Mouse (Mus musculus): ENCODE data around the gene Cdc42ep4. TPM values are rescaled to one million over a fixed set of nuclear protein-coding genes. Genes with fewer than 3 reads are reported as not detected.
A peak's percentile ranks its signal among the peaks of the same experiment; 100 is the strongest.

Gene Cdc42ep4
- polyA plus RNA-seq, 1 experiment = 20.9 TPM

DNA sequence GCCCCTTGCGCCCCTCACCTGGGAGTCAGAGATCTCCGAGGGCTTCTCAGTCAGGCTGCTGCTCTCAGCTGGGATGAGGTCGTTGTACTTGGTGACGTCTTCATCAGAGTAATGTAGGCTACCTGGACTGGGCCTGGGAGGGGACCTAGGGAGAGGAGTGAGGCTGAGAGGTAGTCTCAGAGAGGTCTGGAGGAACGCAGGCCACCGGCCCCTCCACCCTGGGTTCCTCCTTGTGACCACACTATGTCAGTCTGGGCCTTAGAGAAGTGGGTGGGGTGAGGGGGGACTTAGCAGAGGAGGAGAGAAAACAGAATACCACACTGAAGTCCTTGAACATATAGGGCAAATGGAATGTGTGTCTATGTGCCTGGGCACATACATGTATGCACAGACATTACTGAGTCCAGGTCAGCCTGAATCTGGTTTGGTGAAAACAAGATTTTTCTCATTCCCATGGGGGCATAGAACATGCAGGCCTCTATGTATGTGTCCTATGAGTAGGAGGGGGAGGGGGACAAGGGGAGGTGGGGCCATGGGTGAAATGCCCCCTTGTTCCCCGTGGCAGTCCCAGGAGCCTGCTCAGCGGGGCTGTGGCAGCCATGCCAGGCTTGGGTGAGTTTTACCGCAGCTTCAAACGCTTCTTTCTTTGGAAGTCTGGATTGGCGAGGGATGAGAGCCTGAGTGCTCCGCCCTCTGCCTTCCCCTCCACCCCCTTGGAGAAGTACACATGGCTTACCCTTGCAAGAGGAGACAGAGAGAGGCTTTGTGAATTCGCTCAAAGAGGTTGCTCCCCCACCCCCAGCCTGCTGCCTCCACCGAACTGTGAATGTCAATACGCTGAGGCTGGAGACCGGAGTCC lies 39.9 kb upstream of the Cdc42ep4 start:
- 86% methylated on average over 16 of the region's 16 CpGs for WGBS
- TF ChIP-seq CTCF (IDR thresholded peaks at IDR 0.05; ENCODE audit: extremely low read depth, insufficient read depth, insufficient read length, insufficient replicate concordance) (no peak), POLR2A (IDR thresholded peaks at IDR 0.05; ENCODE audit: low read depth, low read length) (no peak)
- DNase-seq (ENCODE audit: low read depth in 1 of 2, low spot score in 2 of 2) = no peak
- Histone ChIP-seq H3K4me3 (ENCODE audit: extremely low read depth, insufficient read depth, insufficient read length) (no peak overlapping the region), H3K36me3 (ENCODE audit: control insufficient read depth, insufficient read depth, low read length) (no peaks in the 10 kb centered on the region), H3K27ac (ENCODE audit: insufficient read depth, low read length) (no peak overlapping the region), H3K27me3 (ENCODE audit: control insufficient read depth, insufficient read depth, low read length) (no peaks in the 10 kb centered on the region), H3K4me1 (ENCODE audit: control insufficient read depth, insufficient read depth, insufficient read length) (peaks cover 23% of the 10 kb centered on the region)

DNA sequence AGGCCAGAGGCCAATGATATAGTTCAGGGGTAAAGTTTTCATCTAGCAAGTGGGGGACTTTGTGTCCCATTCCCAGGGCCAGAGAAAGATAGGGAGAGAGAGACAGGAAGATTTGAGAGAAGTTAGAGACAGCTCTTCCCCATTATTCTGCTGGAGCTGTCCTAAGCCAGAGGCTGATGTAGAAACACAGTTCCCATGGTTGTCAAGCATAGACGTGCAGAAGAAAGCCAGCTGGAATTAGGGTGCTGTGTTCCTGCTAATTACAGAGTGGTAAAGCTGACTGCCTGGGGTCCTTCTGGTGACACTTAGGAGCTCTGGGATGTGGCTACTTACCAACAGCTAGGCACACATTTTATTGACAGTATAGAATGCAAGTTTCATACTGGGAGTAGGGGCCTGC lies 37.4 kb upstream of the Cdc42ep4 start:
- no peak for TF ChIP-seq CTCF (IDR thresholded peaks at IDR 0.05; ENCODE audit: extremely low read depth, insufficient read depth, insufficient read length, insufficient replicate concordance)
- TF ChIP-seq POLR2A (IDR thresholded peaks at IDR 0.05; ENCODE audit: low read depth, low read length) = no peak
- peaks cover 39% of the 10 kb centered on the region for H3K4me1 ChIP-seq (ENCODE audit: control insufficient read depth, insufficient read depth, insufficient read length)
- peak overlapping the region; percentile 59 for H3K27ac ChIP-seq (ENCODE audit: insufficient read depth, low read length)
- H3K4me3 ChIP-seq (ENCODE audit: extremely low read depth, insufficient read depth, insufficient read length) = no peak overlapping the region
- H3K36me3 ChIP-seq (ENCODE audit: control insufficient read depth, insufficient read depth, low read length) = no peaks in the 10 kb centered on the region
- DNase-seq (ENCODE audit: low read depth in 1 of 2, low spot score in 2 of 2) = no peak
- 81% methylated on average over 1 of the region's 1 CpGs for WGBS
- H3K27me3 ChIP-seq (ENCODE audit: control insufficient read depth, insufficient read depth, low read length) = no peaks in the 10 kb centered on the region

DNA sequence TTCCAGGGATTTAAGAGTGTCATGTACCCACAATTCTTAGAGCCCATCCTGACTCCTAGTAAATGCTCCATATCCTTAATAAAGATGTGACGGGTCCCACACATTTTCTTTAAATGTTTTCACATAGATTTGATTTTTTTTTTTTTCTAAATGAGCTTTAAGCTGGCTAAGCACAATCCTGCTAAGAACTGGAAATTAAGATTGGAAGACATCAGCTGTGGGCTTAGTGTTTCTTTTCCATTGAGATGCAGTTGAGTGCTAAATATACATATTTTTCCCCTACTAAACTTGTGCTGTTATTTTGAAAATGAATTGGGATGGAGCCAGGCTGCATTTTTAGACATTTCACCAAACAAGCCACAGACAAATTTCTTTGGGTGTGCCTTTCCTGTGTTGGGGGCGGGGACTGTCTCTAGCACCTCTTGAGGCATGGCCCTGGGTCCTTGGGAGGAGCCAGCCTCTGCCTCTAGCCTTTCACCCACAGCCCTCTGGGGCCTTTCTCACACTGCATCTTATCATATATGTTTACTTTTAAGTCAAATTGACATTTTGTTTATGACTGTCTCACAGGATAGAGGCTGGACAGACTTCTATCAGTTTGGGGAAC lies 36.6 kb upstream of the Cdc42ep4 start:
- Histone ChIP-seq H3K4me1 (ENCODE audit: control insufficient read depth, insufficient read depth, insufficient read length) (peaks cover 39% of the 10 kb centered on the region), H3K27ac (ENCODE audit: insufficient read depth, low read length) (peak overlapping the region; percentile 59), H3K4me3 (ENCODE audit: extremely low read depth, insufficient read depth, insufficient read length) (no peak overlapping the region), H3K27me3 (ENCODE audit: control insufficient read depth, insufficient read depth, low read length) (no peaks in the 10 kb centered on the region), H3K36me3 (ENCODE audit: control insufficient read depth, insufficient read depth, low read length) (no peaks in the 10 kb centered on the region)
- TF ChIP-seq POLR2A (IDR thresholded peaks at IDR 0.05; ENCODE audit: low read depth, low read length) (no peak), CTCF (IDR thresholded peaks at IDR 0.05; ENCODE audit: extremely low read depth, insufficient read depth, insufficient read length, insufficient replicate concordance) (no peak)
- DNase-seq (ENCODE audit: low read depth in 1 of 2, low spot score in 2 of 2) = peak; percentile 25 to 62
- 30% methylated on average over 2 of the region's 2 CpGs for WGBS

DNA sequence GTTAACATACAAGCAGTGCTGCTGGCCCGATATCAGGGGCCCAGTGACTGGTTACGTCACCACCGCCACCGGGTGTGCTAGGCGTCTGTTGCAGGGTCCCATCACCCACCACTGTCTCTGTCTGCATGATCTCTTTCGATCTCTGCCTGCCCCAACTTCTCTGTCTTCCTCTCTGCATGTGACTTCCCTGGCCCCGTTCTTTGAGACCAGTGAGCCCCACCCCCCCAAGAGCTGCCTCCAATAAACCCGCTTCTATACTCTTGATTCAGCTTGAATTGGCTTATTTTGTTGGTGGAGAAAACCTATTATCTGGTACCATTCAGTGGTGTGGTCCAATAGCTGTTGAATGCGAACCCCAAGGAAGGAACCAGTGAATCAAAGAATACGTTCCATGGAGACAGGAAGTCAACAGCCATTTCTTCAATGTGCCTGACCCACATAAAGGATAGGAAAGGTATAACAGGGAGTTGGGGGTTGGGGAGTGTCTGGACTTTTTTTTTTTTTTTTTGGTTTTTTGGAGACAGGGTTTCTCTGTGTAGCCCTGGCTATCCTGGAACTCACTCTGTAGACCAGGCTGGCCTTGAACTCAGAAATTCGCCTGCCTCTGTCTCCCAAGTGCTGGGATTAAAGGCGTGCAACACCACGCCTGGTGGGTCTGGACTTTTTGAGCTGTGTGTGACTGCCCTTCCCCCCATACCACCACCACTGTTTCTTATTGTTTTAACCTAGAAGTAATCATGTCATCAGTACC lies 35.9 kb upstream of the Cdc42ep4 start:
- Histone ChIP-seq H3K4me1 (ENCODE audit: control insufficient read depth, insufficient read depth, insufficient read length) (peaks cover 39% of the 10 kb centered on the region), H3K36me3 (ENCODE audit: control insufficient read depth, insufficient read depth, low read length) (no peaks in the 10 kb centered on the region), H3K4me3 (ENCODE audit: extremely low read depth, insufficient read depth, insufficient read length) (no peak overlapping the region), H3K27me3 (ENCODE audit: control insufficient read depth, insufficient read depth, low read length) (no peaks in the 10 kb centered on the region), H3K27ac (ENCODE audit: insufficient read depth, low read length) (peak overlapping the region; percentile 55)
- TF ChIP-seq CTCF (IDR thresholded peaks at IDR 0.05; ENCODE audit: extremely low read depth, insufficient read depth, insufficient read length, insufficient replicate concordance) = no peak
- TF ChIP-seq POLR2A (IDR thresholded peaks at IDR 0.05; ENCODE audit: low read depth, low read length) = no peak
- DNase-seq (ENCODE audit: low read depth in 1 of 2, low spot score in 2 of 2) = peak in 1 of 2 experiments; percentile 18
- WGBS = 44% methylated on average over 13 of the region's 13 CpGs

DNA sequence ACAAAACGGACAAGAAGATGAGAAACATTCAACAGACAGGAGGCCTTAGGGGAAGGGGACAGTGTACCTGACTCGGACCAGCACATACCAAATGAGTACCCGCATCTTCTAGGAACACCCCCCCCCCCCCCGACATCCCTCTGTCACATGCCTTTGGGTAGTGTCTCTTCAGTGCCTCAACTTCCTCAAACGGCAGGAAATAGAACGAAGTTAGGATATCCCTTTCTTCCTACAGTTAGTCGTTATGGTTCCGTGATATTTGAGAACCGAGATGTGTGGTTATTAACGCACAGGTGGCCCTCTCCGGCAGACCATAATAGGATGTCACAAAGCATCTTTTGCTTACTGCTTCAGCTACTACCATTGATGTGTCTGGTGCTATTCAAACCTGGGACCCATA lies 35.3 kb upstream of the Cdc42ep4 start:
- peak in 1 of 2 experiments; percentile 17 for DNase-seq (ENCODE audit: low read depth in 1 of 2, low spot score in 2 of 2)
- H3K27ac ChIP-seq (ENCODE audit: insufficient read depth, low read length) = peak overlapping the region; percentile 55
- 20% methylated on average over 11 of the region's 11 CpGs for WGBS
- TF ChIP-seq POLR2A (IDR thresholded peaks at IDR 0.05; ENCODE audit: low read depth, low read length) = no peak
- no peak for TF ChIP-seq CTCF (IDR thresholded peaks at IDR 0.05; ENCODE audit: extremely low read depth, insufficient read depth, insufficient read length, insufficient replicate concordance)
- no peak overlapping the region for H3K4me3 ChIP-seq (ENCODE audit: extremely low read depth, insufficient read depth, insufficient read length)
- H3K4me1 ChIP-seq (ENCODE audit: control insufficient read depth, insufficient read depth, insufficient read length) = peaks cover 39% of the 10 kb centered on the region
- no peaks in the 10 kb centered on the region for H3K36me3 ChIP-seq (ENCODE audit: control insufficient read depth, insufficient read depth, low read length)
- no peaks in the 10 kb centered on the region for H3K27me3 ChIP-seq (ENCODE audit: control insufficient read depth, insufficient read depth, low read length)

DNA sequence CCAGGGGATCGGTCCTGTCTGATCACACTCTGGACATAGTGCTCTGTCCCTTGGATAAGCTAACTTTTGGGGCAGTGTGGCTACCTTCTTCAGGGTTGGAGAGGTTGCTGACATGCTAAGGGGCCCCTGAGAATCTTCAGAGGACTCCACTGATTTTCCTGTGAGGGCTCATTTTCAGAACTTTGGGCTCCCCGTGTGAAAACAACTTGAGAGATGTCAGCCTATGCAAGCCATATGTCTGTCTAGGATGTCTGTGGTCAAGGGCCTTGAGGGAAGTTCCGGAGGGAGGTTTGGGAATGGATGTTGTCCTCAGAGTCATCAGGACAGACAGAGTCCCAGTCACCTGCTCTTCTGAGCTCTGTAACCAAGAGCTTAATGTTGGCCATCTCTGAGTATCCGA lies 34.7 kb upstream of the Cdc42ep4 start:
- WGBS = 66% methylated on average over 4 of the region's 4 CpGs
- H3K27me3 ChIP-seq (ENCODE audit: control insufficient read depth, insufficient read depth, low read length) = no peaks in the 10 kb centered on the region
- no peaks in the 10 kb centered on the region for H3K36me3 ChIP-seq (ENCODE audit: control insufficient read depth, insufficient read depth, low read length)
- H3K27ac ChIP-seq (ENCODE audit: insufficient read depth, low read length) = 0 out of 2 replicates have a peak overlapping the region, but pooled peaks have one; percentile 57
- H3K4me3 ChIP-seq (ENCODE audit: extremely low read depth, insufficient read depth, insufficient read length) = no peak overlapping the region
- no peak for DNase-seq (ENCODE audit: low read depth in 1 of 2, low spot score in 2 of 2)
- TF ChIP-seq CTCF (IDR thresholded peaks at IDR 0.05; ENCODE audit: extremely low read depth, insufficient read depth, insufficient read length, insufficient replicate concordance) = no peak
- no peak for TF ChIP-seq POLR2A (IDR thresholded peaks at IDR 0.05; ENCODE audit: low read depth, low read length)
- H3K4me1 ChIP-seq (ENCODE audit: control insufficient read depth, insufficient read depth, insufficient read length) = peaks cover 39% of the 10 kb centered on the region

Measured in spleen, adult 2 months (tissue).